Mouse (Mus musculus) heart, embryonic 14.5 days (tissue): Measurements from ENCODE around the gene Ipo4. TPM values are rescaled to one million over a fixed set of nuclear protein-coding genes. Genes with fewer than 3 reads are reported as not detected.

Experiments
- ATAC-seq: fragments of 200-750 bp; cut with Nextera tagmentation; 2 replicates; pipeline ENCODE4 v1.8.0; 2017; ENCODE audit warnings: low read depth, moderate TSS enrichment; ENCODE audit not compliant: insufficient number of reproducible peaks, insufficient read depth, low FRiP score
- H3K27ac ChIP-seq, 2 experiments: fragments of 200-500 bp in 1 of 2; fragments of 300-500 bp in 1 of 2; sonication (generic) in 1 of 2; replicated peaks in 1 of 2; 2 replicates each; pipeline ENCODE4 v1.5.1; 2012 to 2014; ENCODE audit warnings: low read depth in 2 of 2, low read length in 2 of 2, control low read depth in 1 of 2, mild to moderate bottlenecking in 1 of 2, mixed read lengths in 1 of 2; ENCODE audit not compliant: control insufficient read depth in 1 of 2, insufficient read depth in 1 of 2
- H3K27me3 ChIP-seq: fragments of 300-500 bp; sonication (generic); 2 replicates; pipeline ENCODE4 v1.6.1; 2014; ENCODE audit warnings: mild to moderate bottlenecking, low read length, control low read depth; ENCODE audit not compliant: control insufficient read depth, insufficient read depth
- H3K36me3 ChIP-seq: fragments of 300-500 bp; sonication (generic); 2 replicates; pipeline ENCODE4 v1.6.1; 2014; ENCODE audit warnings: mild to moderate bottlenecking, control low read depth, low read length, mixed read lengths; ENCODE audit not compliant: control insufficient read depth, insufficient read depth
- H3K4me1 ChIP-seq, 2 experiments: fragments of 200-500 bp in 1 of 2; fragments of 300-500 bp in 1 of 2; sonication (generic) in 1 of 2; 2 replicates each; pipeline ENCODE4 v1.6.1; 2012 to 2014; ENCODE audit warnings: low read length in 2 of 2, control low read depth in 1 of 2, mixed read lengths in 1 of 2; ENCODE audit not compliant: control insufficient read depth in 2 of 2, insufficient read depth in 2 of 2
- H3K4me2 ChIP-seq: fragments of 300-500 bp; sonication (generic); 2 replicates; pipeline ENCODE4 v1.6.1; 2014; ENCODE audit warnings: mild to moderate bottlenecking, low read length
- H3K4me3 ChIP-seq, 2 experiments: fragments of 200-500 bp in 1 of 2; fragments of 300-500 bp in 1 of 2; sonication (generic) in 1 of 2; 2 replicates each; pipeline ENCODE4 v1.5.1; 2012 to 2014; ENCODE audit warnings: low read length in 2 of 2, mild to moderate bottlenecking in 2 of 2, control low read depth in 1 of 2, low read depth in 1 of 2, moderate library complexity in 1 of 2; ENCODE audit not compliant: control insufficient read depth in 1 of 2, insufficient read depth in 1 of 2
- H3K9ac ChIP-seq: fragments of 300-500 bp; sonication (generic); 2 replicates; pipeline ENCODE4 v1.6.1; 2014; ENCODE audit warnings: mild to moderate bottlenecking, low read length
- H3K9me3 ChIP-seq: fragments of 300-500 bp; sonication (generic); 2 replicates; pipeline ENCODE4 v1.6.1; 2016; ENCODE audit warnings: low read length, control low read depth; ENCODE audit not compliant: control insufficient read depth
- WGBS: fragments of 180-500 bp; shearing (Covaris S2); extraction: QIAGEN DNeasy Blood & Tissue Kit; methylation state at CpG from one replicate; pipeline ENCODE4 v1.1.7; 2014; 5-methylcytosine and 5-hydroxymethylcytosine counted together
- polyA plus RNA-seq: library from polyadenylated mRNA; unstranded; fragments of >200 nt; fragmentation: Nextera tagmentation; extraction: Ambion mirVana; gene quantifications from 2 replicates; pipeline ENCODE4 v1.2.1, GENCODE M21; 2014

Gene Ipo4
- polyA plus RNA-seq, 1 experiment from 2014 or later = 68.4 TPM

DNA sequence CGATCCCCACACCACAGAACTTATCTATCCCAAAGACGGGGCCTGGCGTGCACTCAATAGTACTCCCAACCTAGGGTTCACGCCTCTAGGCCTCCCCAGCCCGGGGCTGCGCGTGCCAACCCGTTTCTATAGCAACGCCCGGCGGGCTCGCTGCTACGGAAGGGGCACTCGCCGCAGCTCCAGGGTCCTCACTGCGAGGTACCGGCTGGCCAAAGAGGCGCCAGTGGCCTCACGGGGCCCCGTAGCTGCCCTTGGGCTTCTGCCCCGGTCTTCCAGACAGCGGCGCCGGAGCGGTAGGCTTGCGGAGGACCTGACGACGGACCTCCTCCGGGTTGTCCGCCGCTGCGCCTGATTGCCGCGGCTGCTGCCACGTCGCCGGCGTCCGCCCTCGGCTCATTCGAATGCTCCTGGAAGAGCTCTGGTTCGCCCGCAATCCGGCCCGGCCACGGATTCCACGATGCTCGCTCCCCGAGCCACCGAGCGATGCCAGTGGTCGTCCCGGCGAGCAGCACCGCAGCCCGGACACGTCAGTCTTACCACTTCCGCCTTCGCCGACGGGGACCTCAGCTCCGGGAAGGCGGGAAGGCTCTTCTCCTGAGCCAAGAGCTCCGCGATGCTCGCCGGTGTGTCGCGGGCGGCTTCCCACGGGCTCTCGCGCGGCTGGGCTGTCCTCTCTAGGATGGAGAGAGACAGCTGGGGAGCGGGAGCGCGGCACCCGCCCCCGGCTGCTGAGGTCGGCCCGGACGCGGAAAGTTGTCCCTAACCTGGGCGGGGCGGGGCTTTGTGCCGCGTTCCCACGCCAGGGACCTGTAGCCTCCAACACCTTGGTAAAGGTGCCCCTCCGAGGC is 7.5 kb upstream of the Ipo4 start, which contains the start of gene Tm9sf1:
Gene Tm9sf1 (minus strand): TSS at position 747 of the 848 bp plus-strand sequence.
- H3K4me1 ChIP-seq = peaks cover 11 to 19% of the 10 kb centered on the region in 2 experiments
- peak; percentile 82 for ATAC-seq

DNA sequence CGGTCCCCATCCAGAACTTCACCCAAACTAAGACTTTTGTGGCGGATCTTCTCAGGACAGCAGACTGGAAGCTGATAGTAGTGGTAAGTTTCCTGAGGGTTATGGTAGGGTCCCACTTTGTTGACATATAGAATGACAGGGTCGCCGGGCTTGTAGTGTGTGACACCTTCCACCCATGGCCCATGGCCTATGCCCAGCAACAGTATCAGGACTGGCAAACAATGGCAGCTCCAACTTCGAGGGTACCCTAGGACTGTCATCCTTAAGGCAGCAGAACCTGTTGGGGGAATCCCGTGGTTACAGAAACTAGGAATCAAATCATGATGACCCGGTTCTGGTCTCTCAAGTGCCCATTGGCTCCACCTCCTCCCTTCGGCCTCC is 6.9 kb upstream of the Ipo4 start:
- H3K9me3 ChIP-seq = no peaks in the 10 kb centered on the region
- ATAC-seq = peak; percentile 25; the same call in 1 of the 2 replicates
- H3K36me3 ChIP-seq = peaks cover 61% of the 10 kb centered on the region
- peak overlapping the region; percentile 81 for H3K9ac ChIP-seq
- peak overlapping the region; percentile 61 to 70 for H3K4me3 ChIP-seq
- H3K4me2 ChIP-seq = peak overlapping the region; percentile 80
- H3K27me3 ChIP-seq = no peaks in the 10 kb centered on the region
- H3K27ac ChIP-seq = peak overlapping the region; percentile 78 to 94
- peaks cover 11 to 19% of the 10 kb centered on the region in 2 experiments for H3K4me1 ChIP-seq
- WGBS = 21% methylated on average over 8 of the region's 8 CpGs

More for the DNA sequence above, 7.5 kb upstream of the Ipo4 start, which contains the start of gene Tm9sf1:
- H3K9ac ChIP-seq = peak within 1 kb of the TSS; percentile 81
- under 1% methylated on average over 89 of the region's 89 CpGs for WGBS
- no peaks in the 10 kb centered on the region for H3K9me3 ChIP-seq
- H3K4me3 ChIP-seq = peak within 1 kb of the TSS; percentile 61 to 70
- H3K27ac ChIP-seq = peak within 1 kb of the TSS; percentile 78 to 94
- no peaks in the 10 kb centered on the region for H3K27me3 ChIP-seq
- H3K36me3 ChIP-seq = peaks cover 56% of the 10 kb centered on the region
- H3K4me2 ChIP-seq = peak within 1 kb of the TSS; percentile 80

DNA sequence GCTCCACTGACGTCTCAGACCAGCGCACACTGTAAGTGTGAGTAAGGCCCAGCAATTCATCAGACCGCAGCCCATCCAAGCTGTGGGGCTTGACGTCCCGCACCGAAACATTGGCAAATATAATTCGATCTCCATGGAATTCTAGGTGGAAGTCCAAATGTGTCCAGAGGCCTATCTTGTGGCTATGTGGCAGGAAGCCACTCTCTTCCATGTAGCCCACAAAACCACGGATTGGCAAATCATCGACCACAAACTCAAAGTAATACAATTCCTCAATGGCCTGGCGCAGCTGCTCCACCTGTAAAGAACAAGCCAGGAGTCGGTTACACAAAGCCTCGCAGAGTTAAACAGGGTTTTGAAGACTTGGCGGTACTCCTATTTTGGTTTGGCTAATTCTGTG is 5.5 kb upstream of the Ipo4 start:
- no peaks in the 10 kb centered on the region for H3K9me3 ChIP-seq
- ATAC-seq = no peak

DNA sequence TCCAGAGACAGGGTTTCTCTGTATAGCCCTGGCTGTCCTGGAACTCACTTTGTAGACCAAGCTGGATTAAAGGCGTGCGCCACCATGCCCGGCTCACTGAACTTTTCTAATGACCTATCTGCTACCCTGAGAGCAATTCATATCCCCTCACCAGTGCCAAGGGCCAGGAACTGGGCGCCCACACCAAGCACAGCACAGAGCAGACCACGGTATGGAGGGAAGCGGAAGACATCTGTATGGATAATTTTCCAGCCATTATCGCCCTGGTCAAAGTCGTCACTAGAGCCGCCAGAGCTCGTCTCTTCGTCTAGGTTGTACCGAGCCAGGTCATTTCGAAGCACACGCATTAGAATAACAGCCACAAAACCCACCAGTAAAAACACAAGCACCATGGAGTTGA is 5.1 kb upstream of the Ipo4 start:
- Histone ChIP-seq H3K27me3 (no peaks in the 10 kb centered on the region), H3K36me3 (peaks cover 62% of the 10 kb centered on the region), H3K9ac (no peak overlapping the region)

More for the DNA sequence above, 5.5 kb upstream of the Ipo4 start:
- Histone ChIP-seq H3K27ac (no peak overlapping the region), H3K4me3 (no peak overlapping the region), H3K9ac (no peak overlapping the region), H3K36me3 (peaks cover 63% of the 10 kb centered on the region), H3K27me3 (no peaks in the 10 kb centered on the region), H3K4me1 (peaks cover 11 to 19% of the 10 kb centered on the region in 2 experiments), H3K4me2 (no peak overlapping the region)
- WGBS = 92% methylated on average over 13 of the region's 13 CpGs

DNA sequence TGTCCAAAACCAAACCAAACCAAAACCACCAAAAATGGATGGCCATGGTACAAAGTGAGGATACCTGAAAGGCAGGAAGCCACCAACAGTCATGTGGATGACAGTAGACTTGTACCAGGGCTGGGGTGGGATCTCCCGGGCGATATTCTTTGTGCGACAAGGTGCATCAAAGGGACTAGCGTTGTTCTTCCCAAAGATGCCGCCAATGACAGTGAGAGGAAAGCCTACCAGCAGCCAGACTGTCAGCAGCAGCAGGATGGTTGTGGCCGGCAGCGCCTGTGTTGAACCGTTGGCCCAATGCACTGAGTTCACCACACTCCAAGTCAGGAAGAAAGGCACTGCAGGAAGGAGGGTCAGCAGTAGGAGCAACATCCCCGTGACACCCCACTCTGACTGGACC is 2.0 kb upstream of the Ipo4 start, which contains the start of gene Gm49378:
Gene Gm49378 (minus strand): TSS at position 101 of the 400 bp plus-strand sequence.
- H3K4me3 ChIP-seq = no peak within 1 kb of the TSS
- WGBS = 97% methylated on average over 9 of the region's 9 CpGs

More for the DNA sequence above, 5.1 kb upstream of the Ipo4 start:
- Histone ChIP-seq H3K27ac (no peak overlapping the region), H3K9me3 (no peaks in the 10 kb centered on the region), H3K4me3 (no peak overlapping the region), H3K4me1 (peaks cover 11 to 22% of the 10 kb centered on the region in 2 experiments), H3K4me2 (no peak overlapping the region)
- no peak for ATAC-seq
- 95% methylated on average over 14 of the region's 14 CpGs for WGBS

DNA sequence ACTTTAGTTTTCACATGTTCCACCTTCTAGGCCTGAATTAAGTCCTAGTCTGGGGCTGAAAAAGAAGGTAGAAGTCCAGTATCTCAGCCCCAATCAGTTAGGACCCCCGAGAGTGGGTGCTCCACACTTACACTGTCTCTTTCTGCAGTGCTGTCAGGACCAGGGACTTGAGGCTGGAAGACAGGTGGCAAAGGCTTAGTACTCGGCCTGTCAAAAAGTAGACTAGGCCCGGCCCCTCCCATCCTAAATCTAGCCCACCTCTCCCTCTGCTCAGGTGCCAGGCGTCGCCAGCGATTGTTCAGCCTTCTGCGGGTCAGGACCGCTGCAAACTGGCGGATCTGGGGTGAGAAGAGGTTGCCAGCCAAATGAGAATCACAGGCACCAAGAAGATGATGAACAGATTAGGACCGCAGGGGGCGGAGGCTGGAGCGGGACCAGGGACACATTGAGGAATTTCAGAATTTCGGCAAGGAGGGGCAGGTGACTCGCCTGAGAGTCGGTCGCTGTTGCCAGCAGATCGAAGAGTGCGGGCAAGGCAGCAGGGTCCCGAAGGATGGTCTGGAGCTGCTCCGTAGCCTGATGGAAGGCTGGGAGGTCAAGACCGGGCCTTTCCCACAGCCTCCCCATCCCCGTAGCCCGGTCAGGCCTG is 759 bp downstream of the Ipo4 start:
- peaks cover 85% of the 10 kb centered on the region for H3K36me3 ChIP-seq
- 3% methylated on average over 23 of the region's 23 CpGs for WGBS

More for the DNA sequence above, 2.0 kb upstream of the Ipo4 start, which contains the start of gene Gm49378:
- Histone ChIP-seq H3K9ac (no peak within 1 kb of the TSS), H3K27me3 (no peaks in the 10 kb centered on the region), H3K9me3 (no peaks in the 10 kb centered on the region), H3K27ac (no peak within 1 kb of the TSS), H3K4me1 (peaks cover 5 to 15% of the 10 kb centered on the region in 2 experiments), H3K4me2 (no peak within 1 kb of the TSS), H3K36me3 (peaks cover 76% of the 10 kb centered on the region)
- ATAC-seq = no peak

DNA sequence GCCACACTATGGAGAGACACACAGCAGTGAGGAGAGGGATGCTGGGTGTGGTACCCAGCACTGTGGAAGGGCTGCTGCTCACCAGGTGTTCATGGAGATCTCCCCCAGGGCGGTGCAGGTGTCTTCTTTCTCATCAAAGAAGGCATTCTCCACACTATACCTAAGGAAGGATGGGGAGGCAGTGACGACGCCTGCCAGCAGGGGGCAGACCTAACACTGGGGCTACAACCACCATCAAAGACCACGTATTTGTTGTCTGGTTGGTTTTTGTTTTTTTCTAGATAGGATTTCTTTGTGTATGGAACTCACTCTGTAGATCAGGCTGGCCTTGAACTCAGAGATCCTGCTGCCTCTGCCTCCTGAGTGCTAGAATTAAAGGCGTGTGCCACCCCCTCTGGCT is 6.4 kb downstream of the Ipo4 start:
- peaks cover 4 to 6% of the 10 kb centered on the region in 2 experiments; a peak in 2 of 4 replicates for H3K4me1 ChIP-seq
- H3K9me3 ChIP-seq = no peaks in the 10 kb centered on the region
- H3K27me3 ChIP-seq = no peaks in the 10 kb centered on the region
- H3K27ac ChIP-seq = no peak overlapping the region
- 53% methylated on average over 5 of the region's 5 CpGs for WGBS
- H3K9ac ChIP-seq = no peak overlapping the region
- no peak overlapping the region for H3K4me3 ChIP-seq
- H3K4me2 ChIP-seq = no peak overlapping the region
- peaks cover 100% of the 10 kb centered on the region for H3K36me3 ChIP-seq
- ATAC-seq = no peak

More for the DNA sequence above, 759 bp downstream of the Ipo4 start:
- Histone ChIP-seq H3K27ac (peak overlapping the region; percentile 47 to 71), H3K4me3 (peak overlapping the region; percentile 75), H3K4me1 (peaks cover 0 to 8% of the 10 kb centered on the region in 2 experiments; a peak in 2 of 4 replicates), H3K27me3 (no peaks in the 10 kb centered on the region), H3K9me3 (no peaks in the 10 kb centered on the region), H3K9ac (peak overlapping the region; percentile 88), H3K4me2 (peak overlapping the region; percentile 97)
- ATAC-seq = 0 out of 2 replicates have a peak, but pooled peaks have one; percentile 2
